Mouse (Mus musculus) erythroblast, embryonic 14.5 days (primary cell): ENCODE measurements around the gene Cd2bp2.

Experiments used
- GATA1 ChIP-seq: IDR thresholded peaks from 2 replicates; pipeline ENCODE4 v1.6.1; 2012; ENCODE audit warnings: low read length, inconsistent platforms, mixed read lengths
- TAL1 ChIP-seq: IDR thresholded peaks from 3 replicates; pipeline ENCODE4 v1.6.1; 2012; ENCODE audit warnings: low read length, inconsistent platforms, mixed read lengths

DNA sequence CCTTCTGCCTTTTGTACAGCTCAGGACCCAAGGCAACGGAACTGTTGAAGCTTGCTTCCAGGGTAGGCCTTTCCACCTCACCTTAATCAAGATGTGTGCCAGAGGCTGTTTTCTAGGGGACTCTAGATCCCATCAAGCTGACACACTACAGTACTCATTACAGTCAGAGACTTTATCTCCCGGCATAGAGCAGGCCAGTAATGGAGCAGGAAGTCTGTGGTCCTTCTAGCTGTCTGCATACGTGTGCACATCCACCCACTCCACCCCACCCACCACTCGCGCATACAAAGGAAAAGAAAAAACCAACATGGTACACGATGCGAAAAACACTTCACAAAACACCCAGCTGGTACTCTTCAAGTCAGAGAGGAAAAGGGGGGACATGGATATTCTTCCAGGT, 51.4 kb downstream of the Cd2bp2 start:
- TF ChIP-seq GATA1 = no peak
- TF ChIP-seq TAL1 = no peak
